Mouse (Mus musculus): ENCODE results near the gene Pnma1. TPM values are rescaled to one million over a fixed set of nuclear protein-coding genes. Genes with fewer than 3 reads are reported as not detected.

The Pnma1 gene
- polyA plus RNA-seq, 1 experiment from 2014 or later: 3.4 TPM

GRCm38 (mm10) chr12:84148622-84149012 is 328 bp upstream of the Pnma1 start:
- Histone ChIP-seq H3K9me3 (no peaks in the 10 kb centered on the region), H3K4me3 (replicated peaks) (peak overlapping the region; percentile 59), H3K9ac (peak overlapping the region; percentile 63), H3K27ac (no peak overlapping the region), H3K27me3 (no peaks in the 10 kb centered on the region), H3K4me1 (peaks cover 38% of the 10 kb centered on the region), H3K4me2 (peak overlapping the region; percentile 86), H3K36me3 (replicated peaks) (peaks cover 24% of the 10 kb centered on the region)
- WGBS: 8% methylated on average over 10 of the region's 10 CpGs
- no peak for ATAC-seq (ENCODE audit: low FRiP score)

GRCm38 (mm10) chr12:84142281-84143050 is 5.8 kb downstream of the Pnma1 start:
- WGBS: 64% methylated on average over 14 of the region's 14 CpGs
- Histone ChIP-seq H3K4me3 (replicated peaks) (no peak overlapping the region), H3K27me3 (no peaks in the 10 kb centered on the region), H3K36me3 (replicated peaks) (peaks cover 4% of the 10 kb centered on the region), H3K9me3 (no peaks in the 10 kb centered on the region), H3K4me1 (peaks cover 14% of the 10 kb centered on the region), H3K27ac (no peak overlapping the region), H3K4me2 (no peak overlapping the region), H3K9ac (no peak overlapping the region)
- no peak for ATAC-seq (ENCODE audit: low FRiP score)

- no peak overlapping the region for H3K27ac ChIP-seq
- no peak overlapping the region for H3K4me3 ChIP-seq (replicated peaks)
- no peak for ATAC-seq (ENCODE audit: low FRiP score)
- no peaks in the 10 kb centered on the region for H3K27me3 ChIP-seq
- no peak overlapping the region for H3K4me2 ChIP-seq
- no peak overlapping the region for H3K9ac ChIP-seq
- WGBS: 86% methylated on average over 4 of the region's 4 CpGs
- peaks cover 15% of the 10 kb centered on the region for H3K36me3 ChIP-seq (replicated peaks)
- H3K4me1 ChIP-seq: 0 out of 2 replicates have a peak, but pooled peaks cover 4% of the 10 kb centered on the region
- H3K9me3 ChIP-seq: no peaks in the 10 kb centered on the region
These were observed 7.0 kb downstream of the Pnma1 start for GRCm38 (mm10) chr12:84141271-84141670.

GRCm38 (mm10) chr12:84140135-84140534 is 8.2 kb downstream of the Pnma1 start:
- ATAC-seq (ENCODE audit: low FRiP score): no peak
- Histone ChIP-seq H3K36me3 (replicated peaks) (peaks cover 22% of the 10 kb centered on the region), H3K27me3 (no peaks in the 10 kb centered on the region), H3K27ac (no peak overlapping the region), H3K4me3 (replicated peaks) (no peak overlapping the region), H3K9me3 (no peaks in the 10 kb centered on the region), H3K4me2 (no peak overlapping the region), H3K9ac (no peak overlapping the region), H3K4me1 (0 out of 2 replicates have a peak, but pooled peaks cover 4% of the 10 kb centered on the region)
- 65% methylated on average over 4 of the region's 4 CpGs for WGBS

- Histone ChIP-seq H3K27me3 (no peaks in the 10 kb centered on the region), H3K27ac (no peak overlapping the region), H3K4me3 (replicated peaks) (no peak overlapping the region), H3K36me3 (replicated peaks) (peaks cover 26% of the 10 kb centered on the region), H3K4me1 (0 out of 2 replicates have a peak, but pooled peaks cover 4% of the 10 kb centered on the region), H3K4me2 (no peak overlapping the region), H3K9me3 (no peaks in the 10 kb centered on the region), H3K9ac (no peak overlapping the region)
- no peak for ATAC-seq (ENCODE audit: low FRiP score)
- WGBS: 97% methylated on average over 7 of the region's 7 CpGs
These were observed 11.2 kb downstream of the Pnma1 start for GRCm38 (mm10) chr12:84137131-84137530.

GRCm38 (mm10) chr12:84132265-84132664 is 16.0 kb downstream of the Pnma1 start:
- H3K36me3 ChIP-seq (replicated peaks): peaks cover 40% of the 10 kb centered on the region
- H3K4me2 ChIP-seq: no peak overlapping the region
- ATAC-seq (ENCODE audit: low FRiP score): no peak
- no peak overlapping the region for H3K27ac ChIP-seq
- no peak overlapping the region for H3K4me3 ChIP-seq (replicated peaks)
- WGBS: 59% methylated on average over 3 of the region's 3 CpGs
- no peaks in the 10 kb centered on the region for H3K9me3 ChIP-seq
- H3K9ac ChIP-seq: no peak overlapping the region
- no peaks in the 10 kb centered on the region for H3K4me1 ChIP-seq
- no peaks in the 10 kb centered on the region for H3K27me3 ChIP-seq

- Histone ChIP-seq H3K9me3 (no peaks in the 10 kb centered on the region), H3K4me3 (replicated peaks) (no peak overlapping the region), H3K4me2 (no peak overlapping the region), H3K27ac (no peak overlapping the region), H3K9ac (no peak overlapping the region), H3K36me3 (replicated peaks) (peaks cover 27% of the 10 kb centered on the region), H3K4me1 (no peaks in the 10 kb centered on the region), H3K27me3 (no peaks in the 10 kb centered on the region)
- WGBS: 93% methylated on average over 8 of the region's 8 CpGs
- ATAC-seq (ENCODE audit: low FRiP score): no peak
These were observed 18.4 kb downstream of the Pnma1 start for GRCm38 (mm10) chr12:84129931-84130330.

- H3K4me1 ChIP-seq: no peaks in the 10 kb centered on the region
- H3K36me3 ChIP-seq (replicated peaks): peaks cover 27% of the 10 kb centered on the region
- H3K9me3 ChIP-seq: no peaks in the 10 kb centered on the region
- H3K27ac ChIP-seq: no peak overlapping the region
- WGBS: 91% methylated on average over 6 of the region's 6 CpGs
- no peak overlapping the region for H3K4me3 ChIP-seq (replicated peaks)
- ATAC-seq (ENCODE audit: low FRiP score): no peak
- H3K4me2 ChIP-seq: no peak overlapping the region
- H3K9ac ChIP-seq: no peak overlapping the region
- no peaks in the 10 kb centered on the region for H3K27me3 ChIP-seq
These were observed 19.7 kb downstream of the Pnma1 start for GRCm38 (mm10) chr12:84128576-84128975.

GRCm38 (mm10) chr12:84126899-84127298 is 21.4 kb downstream of the Pnma1 start:
- Histone ChIP-seq H3K9me3 (no peaks in the 10 kb centered on the region), H3K27ac (no peak overlapping the region), H3K9ac (no peak overlapping the region), H3K36me3 (replicated peaks) (peaks cover 21% of the 10 kb centered on the region), H3K27me3 (no peaks in the 10 kb centered on the region), H3K4me3 (replicated peaks) (no peak overlapping the region), H3K4me2 (no peak overlapping the region), H3K4me1 (no peaks in the 10 kb centered on the region)
- WGBS: 80% methylated on average over 2 of the region's 2 CpGs
- ATAC-seq (ENCODE audit: low FRiP score): no peak

GRCm38 (mm10) chr12:84125892-84126291 is 22.4 kb downstream of the Pnma1 start:
- H3K27ac ChIP-seq: no peak overlapping the region
- H3K4me1 ChIP-seq: no peaks in the 10 kb centered on the region
- H3K9me3 ChIP-seq: no peaks in the 10 kb centered on the region
- peaks cover 15% of the 10 kb centered on the region; the same call in 1 of the 2 replicates for H3K36me3 ChIP-seq (replicated peaks)
- no peak overlapping the region for H3K4me2 ChIP-seq
- no peaks in the 10 kb centered on the region for H3K27me3 ChIP-seq
- no peak overlapping the region for H3K9ac ChIP-seq
- no peak for ATAC-seq (ENCODE audit: low FRiP score)
- 88% methylated on average over 12 of the region's 12 CpGs for WGBS
- no peak overlapping the region for H3K4me3 ChIP-seq (replicated peaks)

GRCm38 (mm10) chr12:84119584-84119983 is 28.7 kb downstream of the Pnma1 start:
- Histone ChIP-seq H3K9ac (no peak overlapping the region), H3K4me2 (no peak overlapping the region), H3K4me1 (peaks cover 9% of the 10 kb centered on the region), H3K9me3 (no peaks in the 10 kb centered on the region), H3K27me3 (no peaks in the 10 kb centered on the region), H3K4me3 (replicated peaks) (no peak overlapping the region), H3K36me3 (replicated peaks) (no peaks in the 10 kb centered on the region), H3K27ac (no peak overlapping the region)
- no peak for ATAC-seq (ENCODE audit: low FRiP score)
- WGBS: 94% methylated on average over 5 of the region's 5 CpGs

- peak; percentile 96 for ATAC-seq (ENCODE audit: low FRiP score)
- no peaks in the 10 kb centered on the region for H3K36me3 ChIP-seq (replicated peaks)
- H3K4me2 ChIP-seq: peak within 1 kb of the TSS; percentile 76
- no peaks in the 10 kb centered on the region for H3K9me3 ChIP-seq
- H3K4me3 ChIP-seq (replicated peaks): peak within 1 kb of the TSS; percentile 78
- H3K27me3 ChIP-seq: no peaks in the 10 kb centered on the region
- WGBS: 3% methylated on average over 30 of the region's 35 CpGs
- H3K4me1 ChIP-seq: peaks cover 10% of the 10 kb centered on the region
- peak within 1 kb of the TSS; percentile 85 for H3K9ac ChIP-seq
- peak within 1 kb of the TSS; percentile 70 for H3K27ac ChIP-seq
These were observed 33.9 kb downstream of the Pnma1 start, which contains the start of gene Dnal1 for GRCm38 (mm10) chr12:84114153-84114994. TSS of gene Dnal1 (plus strand) at chr12:84114366.
